Mouse (Mus musculus) limb, embryonic 14.5 days (tissue): ENCODE measurements around the gene Inpp5b. TPM values are rescaled to one million over a fixed set of nuclear protein-coding genes. Genes with fewer than 3 reads are reported as not detected.

Experiments
- ATAC-seq: fragments of 200-750 bp; cut with Nextera tagmentation; 2 replicates; pipeline ENCODE4 v1.8.0; 2017; ENCODE audit warnings: low read depth, moderate number of reproducible peaks, moderate TSS enrichment; ENCODE audit not compliant: low FRiP score
- DNase-seq: peaks from one replicate; pipeline ENCODE4 v3.0.0-alpha.2; 2015; ENCODE audit warnings: low spot score
- H3K27ac ChIP-seq: fragments of 300-500 bp; sonication (generic); replicated peaks from 2 replicates; pipeline ENCODE4 v1.5.1; 2014; ENCODE audit warnings: low read depth, mild to moderate bottlenecking, low read length, moderate library complexity, mixed read lengths
- H3K27me3 ChIP-seq: fragments of 300-500 bp; sonication (generic); 2 replicates; pipeline ENCODE4 v1.6.1; 2014; ENCODE audit warnings: low read length, mixed read lengths; ENCODE audit not compliant: control insufficient read depth, insufficient read depth
- H3K36me3 ChIP-seq: fragments of 300-500 bp; sonication (generic); 2 replicates; pipeline ENCODE4 v1.6.1; 2014; ENCODE audit warnings: mild to moderate bottlenecking, low read length, moderate library complexity, mixed read lengths; ENCODE audit not compliant: control insufficient read depth, insufficient read depth
- H3K4me1 ChIP-seq: fragments of 300-500 bp; sonication (generic); 2 replicates; pipeline ENCODE4 v1.6.1; 2014; ENCODE audit warnings: antibody characterized with exemption, low read length, mixed read lengths; ENCODE audit not compliant: control insufficient read depth, insufficient read depth
- H3K4me2 ChIP-seq: fragments of 300-500 bp; sonication (generic); replicated peaks from 2 replicates; pipeline ENCODE4 v1.6.1; 2014; ENCODE audit warnings: low read depth, mild to moderate bottlenecking, low read length, moderate library complexity; ENCODE audit not compliant: severe bottlenecking
- H3K4me3 ChIP-seq: fragments of 300-500 bp; sonication (generic); replicated peaks from 2 replicates; pipeline ENCODE4 v1.5.1; 2014; ENCODE audit warnings: low read length
- H3K9ac ChIP-seq: fragments of 300-500 bp; sonication (generic); 2 replicates; pipeline ENCODE4 v1.6.1; 2014; ENCODE audit warnings: mild to moderate bottlenecking, low read depth, low read length, moderate library complexity; ENCODE audit not compliant: severe bottlenecking
- H3K9me3 ChIP-seq: fragments of 300-500 bp; sonication (generic); 2 replicates; pipeline ENCODE4 v1.6.1; 2016; ENCODE audit warnings: low read length; ENCODE audit not compliant: control insufficient read depth
- POLR2A ChIP-seq: fragments of 200-500 bp; IDR thresholded peaks from 2 replicates; pipeline ENCODE4 v1.8.0; 2012; ENCODE audit warnings: inconsistent platforms, mild to moderate bottlenecking, moderate library complexity, borderline replicate concordance; ENCODE audit not compliant: insufficient read depth, insufficient read length; ENCODE audit errors: extremely low read depth
- WGBS: fragments of 180-500 bp; shearing (Covaris S2); extraction: QIAGEN DNeasy Blood & Tissue Kit; methylation state at CpG from one replicate; pipeline ENCODE4 v1.1.7; 2014; 5-methylcytosine and 5-hydroxymethylcytosine counted together
- polyA plus RNA-seq, 2 experiments: library from polyadenylated mRNA; depleted of rRNA in 1 of 2; stranded (reverse) in 1 of 2; unstranded in 1 of 2; fragments of >200 nt; fragmentation: Nextera tagmentation in 1 of 2; extraction: Ambion mirVana in 1 of 2; gene quantifications; 2 replicates each; pipeline versions ENCODE4 v1.2.1 to v1.2.3; 2012 to 2014

The Inpp5b gene
- polyA plus RNA-seq, 2 experiments, result 28.3 to 44.3 TPM

DNA sequence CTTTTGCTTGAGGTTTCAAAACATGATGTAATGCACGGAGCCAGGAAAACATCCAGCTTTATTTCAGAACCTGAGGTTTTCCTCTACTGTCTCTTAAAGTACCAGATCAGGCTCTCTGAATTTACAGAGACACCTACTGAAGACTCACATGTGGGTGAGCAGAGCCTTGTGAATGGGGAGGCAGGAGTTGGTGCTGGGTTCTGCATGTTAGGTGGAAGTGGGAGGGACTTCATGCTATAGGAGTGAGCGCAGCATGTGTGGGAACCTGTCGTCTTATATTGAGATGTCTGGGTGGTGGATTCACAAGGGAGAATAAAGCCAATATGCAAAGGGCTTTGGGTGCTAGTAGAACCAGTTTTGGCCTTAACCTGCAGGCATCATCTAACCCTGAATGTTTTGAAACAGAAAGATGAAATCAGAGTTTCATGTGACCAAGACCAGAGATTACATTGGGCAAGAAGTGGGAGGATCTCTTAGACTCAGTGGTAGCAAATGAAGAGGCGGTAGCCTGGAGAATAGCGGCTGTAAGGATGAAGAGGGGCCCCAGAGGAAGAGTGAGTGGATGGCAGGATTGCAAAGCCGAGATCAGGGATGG lies 21.3 kb downstream of the Inpp5b start:
- WGBS, result 85% methylated on average over 6 of the region's 6 CpGs
- Histone ChIP-seq H3K4me2 (no peak overlapping the region), H3K4me1 (no peaks in the 10 kb centered on the region), H3K9me3 (no peaks in the 10 kb centered on the region), H3K27me3 (no peaks in the 10 kb centered on the region), H3K9ac (no peak overlapping the region), H3K27ac (no peak overlapping the region), H3K36me3 (0 out of 2 replicates have a peak, but pooled peaks cover 8% of the 10 kb centered on the region), H3K4me3 (no peak overlapping the region)
- DNase-seq (no peak), ATAC-seq (no peak)
- no peak for TF ChIP-seq POLR2A

DNA sequence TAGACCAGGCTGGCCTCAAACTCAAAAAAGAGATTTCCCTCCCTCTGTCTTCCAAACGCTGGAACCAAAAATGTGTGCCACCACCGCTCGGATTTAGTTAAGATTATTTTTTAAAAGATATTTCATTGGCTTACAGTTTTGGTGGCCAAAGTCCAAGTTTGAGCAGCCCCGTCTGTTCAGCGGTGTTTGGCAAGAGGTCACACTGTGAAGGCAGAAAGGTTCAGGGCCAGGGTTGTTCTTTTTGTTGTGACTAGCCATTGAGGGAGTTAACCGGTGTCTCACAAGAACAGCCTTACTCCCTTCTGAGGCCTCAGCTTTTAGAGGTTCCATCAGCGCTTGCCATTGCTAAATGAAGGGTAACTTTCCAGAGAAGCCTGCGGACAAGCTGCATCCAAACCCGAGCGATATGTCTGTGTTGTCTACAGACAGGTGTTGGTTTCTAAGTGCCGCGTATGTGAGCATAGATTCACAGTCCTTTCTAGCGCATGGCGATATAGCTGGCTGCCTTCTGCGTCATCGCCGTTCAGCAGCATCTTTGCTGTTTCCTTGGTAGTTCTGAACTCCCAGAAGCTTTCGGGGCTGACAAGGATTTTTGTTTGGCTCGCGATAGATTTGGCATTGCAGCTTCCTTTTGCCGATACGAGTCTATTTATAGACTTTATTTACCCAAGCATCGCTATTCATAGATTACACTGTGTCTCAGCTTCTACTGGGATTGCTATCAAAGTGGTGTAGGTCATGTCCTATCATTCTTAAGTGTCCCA lies 24.3 kb downstream of the Inpp5b start:
- H3K4me2 ChIP-seq, result no peak overlapping the region
- no peak for TF ChIP-seq POLR2A
- no peak overlapping the region for H3K9ac ChIP-seq
- no peaks in the 10 kb centered on the region for H3K9me3 ChIP-seq
- no peaks in the 10 kb centered on the region for H3K4me1 ChIP-seq
- no peaks in the 10 kb centered on the region for H3K27me3 ChIP-seq
- no peak overlapping the region for H3K27ac ChIP-seq
- H3K4me3 ChIP-seq, result no peak overlapping the region
- no peaks in the 10 kb centered on the region for H3K36me3 ChIP-seq
- WGBS, result 91% methylated on average over 23 of the region's 23 CpGs
- DNase-seq (no peak), ATAC-seq (no peak)

DNA sequence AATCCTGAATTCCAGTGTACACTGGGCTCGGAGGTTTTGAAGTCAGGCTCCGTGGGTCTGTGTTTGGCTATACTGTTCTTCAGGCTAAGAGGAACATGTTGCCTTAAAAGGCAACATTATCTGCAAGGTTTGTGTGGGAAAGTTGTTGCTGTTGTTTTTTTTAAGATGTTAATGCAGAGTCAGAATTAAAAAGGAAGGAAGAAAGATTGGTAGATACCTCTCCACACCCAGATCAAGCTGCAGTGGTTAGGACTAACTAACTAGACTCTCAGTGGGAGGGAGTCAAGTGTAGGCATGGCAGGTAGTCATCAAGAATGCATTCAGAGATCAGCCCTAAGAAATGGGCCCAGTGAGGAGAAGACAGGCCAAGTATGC lies 24.9 kb downstream of the Inpp5b start:
- H3K36me3 ChIP-seq, result no peaks in the 10 kb centered on the region
- H3K4me2 ChIP-seq, result no peak overlapping the region
- ATAC-seq (no peak), DNase-seq (no peak)
- no peak overlapping the region for H3K27ac ChIP-seq
- WGBS, result 84% methylated on average over 2 of the region's 2 CpGs
- H3K9me3 ChIP-seq, result no peaks in the 10 kb centered on the region
- no peak for TF ChIP-seq POLR2A
- no peak overlapping the region for H3K4me3 ChIP-seq
- no peaks in the 10 kb centered on the region for H3K27me3 ChIP-seq
- no peak overlapping the region for H3K9ac ChIP-seq
- no peaks in the 10 kb centered on the region for H3K4me1 ChIP-seq

DNA sequence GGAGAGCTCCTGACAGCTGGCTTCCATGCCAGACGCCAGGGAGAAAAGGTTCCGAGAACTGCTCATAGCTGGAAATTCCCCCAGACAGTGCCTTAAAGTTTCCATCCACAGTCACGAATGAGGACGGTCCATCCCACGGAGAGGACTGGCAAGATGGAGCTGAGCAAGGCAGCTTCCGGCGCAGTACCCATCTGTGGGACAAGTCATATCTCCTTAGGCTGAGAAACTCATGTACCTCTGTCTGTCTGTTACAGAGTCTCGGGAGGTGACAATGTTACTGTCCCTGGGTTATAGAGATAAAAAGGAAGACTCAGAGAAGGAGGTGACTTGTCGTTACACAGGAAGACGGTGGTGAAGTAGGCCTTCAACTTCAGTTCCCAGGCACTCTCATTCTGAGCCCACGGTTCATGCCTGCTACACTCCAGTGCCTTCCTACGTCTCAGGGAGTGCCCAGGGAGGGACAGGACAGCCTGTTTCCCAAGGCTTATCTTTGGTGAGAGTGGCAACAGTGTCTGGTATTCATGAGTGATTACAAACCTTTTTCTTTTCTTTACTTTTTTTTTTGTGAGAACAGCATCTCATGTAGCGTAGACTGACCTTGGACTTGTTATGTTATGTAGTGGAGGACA lies 27.4 kb downstream of the Inpp5b start:
- WGBS, result 82% methylated on average over 13 of the region's 13 CpGs
- H3K27ac ChIP-seq, result no peak overlapping the region
- ATAC-seq (no peak), DNase-seq (no peak)
- TF ChIP-seq POLR2A, result no peak
- H3K4me1 ChIP-seq, result no peaks in the 10 kb centered on the region
- H3K4me3 ChIP-seq, result no peak overlapping the region
- H3K27me3 ChIP-seq, result no peaks in the 10 kb centered on the region
- H3K9me3 ChIP-seq, result no peaks in the 10 kb centered on the region
- H3K36me3 ChIP-seq, result no peaks in the 10 kb centered on the region
- no peak overlapping the region for H3K9ac ChIP-seq
- no peak overlapping the region for H3K4me2 ChIP-seq

DNA sequence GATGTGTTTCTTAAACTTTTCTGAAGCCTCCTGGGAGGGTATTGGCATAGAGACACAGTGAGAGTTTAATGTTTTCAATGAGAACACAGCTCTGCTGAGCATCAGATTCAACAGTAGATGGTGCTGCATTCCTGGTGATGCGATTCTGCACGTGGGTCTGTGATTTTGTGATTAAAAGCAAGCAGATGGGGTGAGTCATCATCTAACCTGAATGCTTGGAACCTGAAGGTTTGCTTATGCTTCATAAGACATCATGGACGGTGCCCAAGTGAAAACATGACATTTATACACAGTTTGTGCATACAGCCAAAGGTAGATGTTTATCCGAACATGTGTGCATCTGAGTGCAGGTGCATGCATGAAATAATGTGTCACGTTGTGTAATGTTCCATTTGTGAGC lies 29.0 kb downstream of the Inpp5b start:
- DNase-seq, result no peak
- Histone ChIP-seq H3K4me3 (no peak overlapping the region), H3K4me1 (no peaks in the 10 kb centered on the region), H3K9ac (no peak overlapping the region), H3K27me3 (no peaks in the 10 kb centered on the region), H3K9me3 (no peaks in the 10 kb centered on the region), H3K36me3 (no peaks in the 10 kb centered on the region), H3K27ac (no peak overlapping the region), H3K4me2 (no peak overlapping the region)
- WGBS, result 78% methylated on average over 5 of the region's 5 CpGs
- ATAC-seq, result no peak
- no peak for TF ChIP-seq POLR2A
